Mouse (Mus musculus): ENCODE results near the gene Eif2ak4. TPM values are rescaled to one million over a fixed set of nuclear protein-coding genes. Genes with fewer than 3 reads are reported as not detected.

Gene Eif2ak4
- total and polyA plus RNA-seq, 3 experiments = 4.6 to 7.0 (median 6.1) TPM

- Histone ChIP-seq H3K36me3 (ENCODE audit: control insufficient read depth, insufficient read depth, low read length) (no peaks in the 10 kb centered on the region), H3K4me3 (no peak overlapping the region), H3K79me2 (replicated peaks; ENCODE audit: control insufficient read depth, insufficient read depth, low read length) (no peaks in the 10 kb centered on the region), H3K27ac (no peak overlapping the region), H3K27me3 (ENCODE audit: control insufficient read depth, insufficient read depth, low read length) (no peaks in the 10 kb centered on the region), H3K9ac (ENCODE audit: low read depth, low read length) (no peak overlapping the region), H3K4me1 (ENCODE audit: control insufficient read depth, insufficient read depth, low read length) (peaks cover 4% of the 10 kb centered on the region)
- WGBS = 56% methylated on average over 7 of the region's 7 CpGs
- intact Hi-C loops (cut with DNase I) = no loop called here
- TF ChIP-seq CTCF (IDR thresholded peaks at IDR 0.05) (no peak), EP300 (IDR thresholded peaks at IDR 0.05; ENCODE audit: insufficient read depth, low read depth, low read length) (no peak), POLR2A (IDR thresholded peaks at IDR 0.05; ENCODE audit: insufficient read depth, low read depth, low read length) (no peak)
- DNase-seq = no peak
Observed at GRCm38 (mm10) chr2:118507126-118507525, 118.7 kb downstream of the Eif2ak4 start.

GRCm38 (mm10) chr2:118509688-118510446 is 121.4 kb downstream of the Eif2ak4 start:
- DNase-seq = no peak
- H3K79me2 ChIP-seq (replicated peaks; ENCODE audit: control insufficient read depth, insufficient read depth, low read length) = no peaks in the 10 kb centered on the region
- H3K4me1 ChIP-seq (ENCODE audit: control insufficient read depth, insufficient read depth, low read length) = peaks cover 8% of the 10 kb centered on the region
- H3K27ac ChIP-seq = peak overlapping the region; percentile 51; the same call in 1 of the 2 replicates
- H3K36me3 ChIP-seq (ENCODE audit: control insufficient read depth, insufficient read depth, low read length) = no peaks in the 10 kb centered on the region
- H3K4me3 ChIP-seq = no peak overlapping the region
- TF ChIP-seq CTCF (IDR thresholded peaks at IDR 0.05) (no peak), EP300 (IDR thresholded peaks at IDR 0.05; ENCODE audit: insufficient read depth, low read depth, low read length) (no peak), POLR2A (IDR thresholded peaks at IDR 0.05; ENCODE audit: insufficient read depth, low read depth, low read length) (no peak)
- H3K9ac ChIP-seq (ENCODE audit: low read depth, low read length) = no peak overlapping the region
- WGBS = 75% methylated on average over 8 of the region's 8 CpGs
- intact Hi-C loops (cut with DNase I) = loop anchor here (2.0 kb wide), 2 partner anchors 19 to 31 kb away; no protein-coding TSS in a partner anchor
- no peaks in the 10 kb centered on the region for H3K27me3 ChIP-seq (ENCODE audit: control insufficient read depth, insufficient read depth, low read length)

- H3K4me3 ChIP-seq = no peak overlapping the region
- TF ChIP-seq EP300 (IDR thresholded peaks at IDR 0.05; ENCODE audit: insufficient read depth, low read depth, low read length) (0 out of 2 replicates have a peak, but pooled peaks have one; percentile 20), CTCF (IDR thresholded peaks at IDR 0.05) (no peak)
- no peaks in the 10 kb centered on the region for H3K36me3 ChIP-seq (ENCODE audit: control insufficient read depth, insufficient read depth, low read length)
- H3K27ac ChIP-seq = peak overlapping the region; percentile 17
- peaks cover 8% of the 10 kb centered on the region for H3K4me1 ChIP-seq (ENCODE audit: control insufficient read depth, insufficient read depth, low read length)
- peak; percentile 85 to 93 for DNase-seq
- no peak overlapping the region for H3K9ac ChIP-seq (ENCODE audit: low read depth, low read length)
- no peaks in the 10 kb centered on the region for H3K79me2 ChIP-seq (replicated peaks; ENCODE audit: control insufficient read depth, insufficient read depth, low read length)
- no peaks in the 10 kb centered on the region for H3K27me3 ChIP-seq (ENCODE audit: control insufficient read depth, insufficient read depth, low read length)
- WGBS = 59% methylated on average over 29 of the region's 29 CpGs
- intact Hi-C loops (cut with DNase I) = loop anchor here (2.0 kb wide), 2 partner anchors 20 to 30 kb away; no protein-coding TSS in a partner anchor
Observed at GRCm38 (mm10) chr2:118510447-118511310, 122.3 kb downstream of the Eif2ak4 start.

- H3K4me1 ChIP-seq (ENCODE audit: control insufficient read depth, insufficient read depth, low read length) = peaks cover 8% of the 10 kb centered on the region
- peak; percentile 57 to 58 for DNase-seq
- no peak for TF ChIP-seq EP300 (IDR thresholded peaks at IDR 0.05; ENCODE audit: insufficient read depth, low read depth, low read length)
- no peak for TF ChIP-seq CTCF (IDR thresholded peaks at IDR 0.05)
- no peak for TF ChIP-seq POLR2A (IDR thresholded peaks at IDR 0.05; ENCODE audit: insufficient read depth, low read depth, low read length)
- H3K36me3 ChIP-seq (ENCODE audit: control insufficient read depth, insufficient read depth, low read length) = no peaks in the 10 kb centered on the region
- intact Hi-C loops (cut with DNase I) = loop anchor here (2.0 kb wide), 2 partner anchors 21 to 29 kb away; no protein-coding TSS in a partner anchor
- no peaks in the 10 kb centered on the region for H3K79me2 ChIP-seq (replicated peaks; ENCODE audit: control insufficient read depth, insufficient read depth, low read length)
- peak overlapping the region; percentile 69 for H3K27ac ChIP-seq
- 47% methylated on average over 11 of the region's 11 CpGs for WGBS
- no peak overlapping the region for H3K9ac ChIP-seq (ENCODE audit: low read depth, low read length)
- H3K27me3 ChIP-seq (ENCODE audit: control insufficient read depth, insufficient read depth, low read length) = no peaks in the 10 kb centered on the region
- H3K4me3 ChIP-seq = no peak overlapping the region
Observed at GRCm38 (mm10) chr2:118511779-118512417, 123.5 kb downstream of the Eif2ak4 start.

- 64% methylated on average over 16 of the region's 16 CpGs for WGBS
- no peak overlapping the region for H3K4me3 ChIP-seq
- H3K4me1 ChIP-seq (ENCODE audit: control insufficient read depth, insufficient read depth, low read length) = peaks cover 8% of the 10 kb centered on the region
- TF ChIP-seq EP300 (IDR thresholded peaks at IDR 0.05; ENCODE audit: insufficient read depth, low read depth, low read length) (no peak), CTCF (IDR thresholded peaks at IDR 0.05) (no peak), POLR2A (IDR thresholded peaks at IDR 0.05; ENCODE audit: insufficient read depth, low read depth, low read length) (no peak)
- DNase-seq = peak in 1 of 2 experiments; percentile 41
- no peak overlapping the region for H3K9ac ChIP-seq (ENCODE audit: low read depth, low read length)
- H3K27me3 ChIP-seq (ENCODE audit: control insufficient read depth, insufficient read depth, low read length) = no peaks in the 10 kb centered on the region
- intact Hi-C loops (cut with DNase I) = no loop called here
- no peaks in the 10 kb centered on the region for H3K36me3 ChIP-seq (ENCODE audit: control insufficient read depth, insufficient read depth, low read length)
- H3K79me2 ChIP-seq (replicated peaks; ENCODE audit: control insufficient read depth, insufficient read depth, low read length) = no peaks in the 10 kb centered on the region
- peak overlapping the region; percentile 69 for H3K27ac ChIP-seq
Observed at GRCm38 (mm10) chr2:118512418-118513377, 124.3 kb downstream of the Eif2ak4 start.

Measured in heart, adult 2 months (tissue).